Mouse (Mus musculus): ENCODE data around the gene Agtrap. TPM values are rescaled to one million over a fixed set of nuclear protein-coding genes. Genes with fewer than 3 reads are reported as not detected.
"Not testable (repeated sequence)": the region's sequence is repeated elsewhere in the genome, so short reads cannot be mapped to it uniquely, and the experiment has no call there.

Agtrap gene
- polyA plus RNA-seq, 1 experiment from 2014 or later = 15.9 TPM

DNA sequence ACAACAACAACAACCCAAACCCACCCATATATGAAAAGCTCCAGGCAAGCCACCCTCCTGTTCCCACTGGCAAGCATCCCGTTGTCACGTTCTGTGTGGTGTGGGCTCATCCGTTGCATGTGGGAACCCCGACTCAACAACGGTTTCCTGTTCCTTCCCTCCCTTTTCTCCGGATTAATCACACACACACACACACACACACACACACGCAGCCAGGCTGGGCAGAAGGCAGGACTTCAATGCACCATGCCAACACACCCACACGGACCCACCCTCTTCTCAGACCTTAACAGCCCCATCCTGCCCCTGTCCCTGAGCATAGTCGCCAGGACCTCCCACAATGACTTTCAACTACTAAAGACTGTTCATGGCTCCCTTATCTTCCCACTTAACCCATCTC is 32.7 kb upstream of the Agtrap start:
- no peaks in the 10 kb centered on the region for H3K9me3 ChIP-seq
- H3K4me3 ChIP-seq = no peak overlapping the region
- no peaks in the 10 kb centered on the region for H3K27me3 ChIP-seq
- no peaks in the 10 kb centered on the region for H3K36me3 ChIP-seq
- no peak for ATAC-seq (ENCODE audit: borderline replicate concordance, extremely low read depth, low FRiP score, low TSS enrichment)
- H3K9ac ChIP-seq = no peak overlapping the region
- H3K4me1 ChIP-seq = no peaks in the 10 kb centered on the region
- no peak overlapping the region for H3K4me2 ChIP-seq
- WGBS = 73% methylated on average over 9 of the region's 9 CpGs
- H3K27ac ChIP-seq = no peak overlapping the region

GRCm38 (mm10) chr4:148119578-148119977 is 31.7 kb upstream of the Agtrap start:
- not testable (repeated sequence) for H3K4me2 ChIP-seq; H3K27me3 ChIP-seq; H3K4me1 ChIP-seq; H3K27ac ChIP-seq; H3K36me3 ChIP-seq; H3K4me3 ChIP-seq; H3K9ac ChIP-seq; H3K9me3 ChIP-seq; ATAC-seq (ENCODE audit: borderline replicate concordance, extremely low read depth, low FRiP score, low TSS enrichment)
- WGBS = 75% methylated on average over 9 of the region's 9 CpGs

DNA sequence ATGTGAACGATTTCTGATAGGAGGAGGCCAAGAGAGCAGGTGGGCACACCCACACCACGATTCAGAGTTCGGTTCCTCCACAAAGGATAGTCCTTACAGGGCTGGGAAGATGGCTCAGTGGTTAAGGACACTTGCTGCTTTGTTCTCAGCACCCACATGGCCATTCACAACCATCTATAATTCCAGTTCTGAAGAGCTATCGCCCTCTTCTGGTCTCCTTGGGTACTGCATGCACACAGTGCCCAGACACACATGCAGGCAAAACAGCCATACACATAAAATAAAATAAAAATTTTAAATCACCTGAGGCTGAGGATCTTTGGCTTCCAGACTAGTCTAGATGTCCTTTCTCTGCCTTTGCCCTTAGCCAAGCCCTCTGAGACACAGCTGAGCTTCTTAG is 29.6 kb upstream of the Agtrap start:
- Histone ChIP-seq H3K27me3 (0 out of 2 replicates have a peak, but pooled peaks cover 7% of the 10 kb centered on the region), H3K36me3 (no peaks in the 10 kb centered on the region), H3K9ac (no peak overlapping the region), H3K4me3 (no peak overlapping the region), H3K4me1 (no peaks in the 10 kb centered on the region; the same call in 1 of the 2 replicates), H3K27ac (no peak overlapping the region), H3K4me2 (no peak overlapping the region), H3K9me3 (no peaks in the 10 kb centered on the region)
- ATAC-seq (ENCODE audit: borderline replicate concordance, extremely low read depth, low FRiP score, low TSS enrichment) = no peak
- WGBS = 71% methylated on average over 4 of the region's 4 CpGs

- Histone ChIP-seq H3K4me2 (no peak overlapping the region), H3K27me3 (0 out of 2 replicates have a peak, but pooled peaks cover 7% of the 10 kb centered on the region), H3K4me3 (no peak overlapping the region), H3K36me3 (no peaks in the 10 kb centered on the region), H3K9me3 (no peaks in the 10 kb centered on the region), H3K9ac (no peak overlapping the region), H3K4me1 (no peaks in the 10 kb centered on the region; the same call in 1 of the 2 replicates), H3K27ac (no peak overlapping the region)
- no peak for ATAC-seq (ENCODE audit: borderline replicate concordance, extremely low read depth, low FRiP score, low TSS enrichment)
- WGBS = 69% methylated on average over 4 of the region's 4 CpGs
These were observed 28.8 kb upstream of the Agtrap start for GRCm38 (mm10) chr4:148116657-148117056.

DNA sequence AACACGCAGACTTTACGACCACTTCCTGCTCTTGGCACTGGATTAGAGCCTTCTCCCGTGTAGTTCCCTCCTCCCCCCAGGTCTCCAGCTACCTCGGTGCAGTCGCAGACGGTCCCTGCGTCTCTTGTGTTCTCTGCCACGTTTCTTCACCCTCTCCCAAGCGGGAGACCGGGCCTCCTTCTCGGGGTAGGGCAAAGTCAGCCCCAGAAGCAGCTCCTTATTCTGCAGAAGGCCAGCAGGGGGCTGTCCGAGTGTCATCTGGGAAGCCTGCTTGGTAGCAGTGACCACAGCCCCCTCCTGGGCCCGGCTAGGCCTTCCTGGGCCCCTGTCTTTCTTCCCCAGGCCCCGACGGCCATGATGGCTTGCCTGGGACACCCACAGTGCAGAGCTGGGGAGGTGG is 27.6 kb upstream of the Agtrap start:
- no peak overlapping the region for H3K9ac ChIP-seq
- WGBS = 1% methylated on average over 15 of the region's 15 CpGs
- H3K4me3 ChIP-seq = no peak overlapping the region
- peak overlapping the region; percentile 23; the same call in 1 of the 2 replicates for H3K4me2 ChIP-seq
- ATAC-seq (ENCODE audit: borderline replicate concordance, extremely low read depth, low FRiP score, low TSS enrichment) = no peak
- H3K4me1 ChIP-seq = no peaks in the 10 kb centered on the region; the same call in 1 of the 2 replicates
- H3K27ac ChIP-seq = no peak overlapping the region
- no peaks in the 10 kb centered on the region for H3K9me3 ChIP-seq
- H3K36me3 ChIP-seq = no peaks in the 10 kb centered on the region
- H3K27me3 ChIP-seq = 0 out of 2 replicates have a peak, but pooled peaks cover 7% of the 10 kb centered on the region

DNA sequence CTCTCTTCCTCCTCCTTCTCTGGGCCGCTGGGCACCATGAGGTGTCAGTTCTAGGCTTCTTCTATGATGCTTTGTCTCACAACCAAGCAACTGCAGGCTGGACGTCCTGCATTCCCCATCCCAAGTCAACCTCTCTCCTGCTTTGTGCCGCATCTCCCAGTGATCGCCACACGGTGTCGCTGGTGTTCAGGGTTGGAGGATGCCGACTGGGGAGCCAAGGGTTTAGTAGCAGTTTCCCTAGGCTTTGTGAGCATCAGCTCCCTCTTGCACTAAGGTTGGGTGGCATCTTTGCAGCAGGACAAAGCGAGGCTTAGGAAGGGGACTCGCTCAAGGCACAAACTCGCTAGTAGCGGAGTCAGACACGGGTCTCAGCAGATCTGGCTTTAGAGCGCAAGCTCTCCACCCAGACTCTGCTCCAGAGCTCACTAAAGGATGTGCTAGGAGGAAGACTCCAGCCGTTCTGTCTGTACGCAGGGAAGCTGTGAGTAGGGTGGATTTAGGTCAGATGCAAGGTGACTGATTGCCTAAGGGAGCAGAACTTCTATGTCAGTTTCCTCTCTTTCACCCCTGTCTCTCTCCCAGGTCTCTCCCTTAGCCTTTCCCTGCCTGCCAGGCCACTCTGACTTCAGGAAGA is 27.0 kb upstream of the Agtrap start:
- Histone ChIP-seq H3K4me3 (no peak overlapping the region), H3K27me3 (peaks cover 7% of the 10 kb centered on the region; the same call in 1 of the 2 replicates), H3K4me2 (peak overlapping the region; percentile 23; the same call in 1 of the 2 replicates), H3K4me1 (no peaks in the 10 kb centered on the region; the same call in 1 of the 2 replicates), H3K27ac (no peak overlapping the region), H3K9ac (no peak overlapping the region), H3K9me3 (no peaks in the 10 kb centered on the region), H3K36me3 (no peaks in the 10 kb centered on the region)
- WGBS = 5% methylated on average over 15 of the region's 15 CpGs
- 0 out of 2 replicates have a peak, but pooled peaks have one; percentile 39 for ATAC-seq (ENCODE audit: borderline replicate concordance, extremely low read depth, low FRiP score, low TSS enrichment)

GRCm38 (mm10) chr4:148112519-148112918 is 24.7 kb upstream of the Agtrap start:
- Histone ChIP-seq H3K9me3 (no peaks in the 10 kb centered on the region), H3K36me3 (no peaks in the 10 kb centered on the region), H3K27ac (no peak overlapping the region), H3K4me1 (peaks cover 14% of the 10 kb centered on the region), H3K9ac (no peak overlapping the region), H3K4me2 (no peak overlapping the region), H3K27me3 (peaks cover 12% of the 10 kb centered on the region; the same call in 1 of the 2 replicates), H3K4me3 (no peak overlapping the region)
- 70% methylated on average over 12 of the region's 12 CpGs for WGBS
- no peak for ATAC-seq (ENCODE audit: borderline replicate concordance, extremely low read depth, low FRiP score, low TSS enrichment)

DNA sequence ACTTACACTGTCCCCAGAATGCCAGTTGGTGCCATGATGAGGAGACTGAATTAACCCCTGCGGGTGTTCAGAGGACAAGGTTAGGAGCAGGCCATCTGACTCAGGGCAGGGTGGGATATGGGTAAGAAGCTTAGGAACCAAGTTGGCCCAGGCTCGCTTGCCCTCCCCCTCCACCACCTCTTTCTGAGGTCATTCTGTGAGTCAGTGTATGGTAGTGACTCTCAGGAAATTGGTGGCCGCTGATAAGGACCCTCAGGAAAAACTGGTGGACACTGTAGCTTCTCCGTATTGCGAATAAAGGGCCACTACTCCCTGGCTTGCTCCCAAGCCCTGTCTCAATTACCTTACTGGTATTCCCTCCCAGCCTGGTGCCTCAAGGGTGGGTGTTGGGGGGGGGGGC is 21.4 kb upstream of the Agtrap start:
- no peak overlapping the region for H3K9ac ChIP-seq
- H3K4me3 ChIP-seq = no peak overlapping the region
- H3K27ac ChIP-seq = no peak overlapping the region
- no peaks in the 10 kb centered on the region for H3K9me3 ChIP-seq
- peaks cover 11% of the 10 kb centered on the region; the same call in 1 of the 2 replicates for H3K27me3 ChIP-seq
- no peak for ATAC-seq (ENCODE audit: borderline replicate concordance, extremely low read depth, low FRiP score, low TSS enrichment)
- peaks cover 17% of the 10 kb centered on the region for H3K4me1 ChIP-seq
- no peaks in the 10 kb centered on the region for H3K36me3 ChIP-seq
- 66% methylated on average over 5 of the region's 5 CpGs for WGBS
- no peak overlapping the region for H3K4me2 ChIP-seq

DNA sequence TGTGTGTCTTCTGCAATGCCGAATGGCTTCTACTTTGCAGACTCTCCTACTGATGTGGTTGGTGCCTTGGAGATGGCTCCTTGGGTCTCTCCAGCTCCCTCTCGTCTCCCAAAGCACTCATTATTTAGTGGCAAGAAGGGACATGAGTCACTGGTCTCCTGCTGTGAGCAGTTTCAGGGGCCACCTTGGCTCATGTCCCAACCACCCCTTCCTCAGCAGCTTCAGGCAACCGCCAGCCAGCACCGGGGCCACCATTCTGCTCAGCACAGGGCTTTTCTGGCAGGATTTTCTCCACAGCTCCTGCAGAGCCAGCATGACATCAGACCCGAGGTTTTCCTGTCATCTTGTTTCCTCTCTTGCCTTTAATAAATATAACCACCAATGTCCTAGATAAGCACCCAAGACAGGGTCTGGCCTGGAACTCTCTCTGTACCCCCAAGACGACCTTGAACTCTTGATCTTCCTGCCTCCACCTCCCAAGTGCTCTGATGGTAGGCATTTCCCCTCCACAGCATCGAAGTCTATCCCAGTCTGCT is 20.8 kb upstream of the Agtrap start:
- ATAC-seq (ENCODE audit: borderline replicate concordance, extremely low read depth, low FRiP score, low TSS enrichment) = no peak
- H3K4me2 ChIP-seq = no peak overlapping the region
- WGBS = 32% methylated on average over 7 of the region's 7 CpGs

DNA sequence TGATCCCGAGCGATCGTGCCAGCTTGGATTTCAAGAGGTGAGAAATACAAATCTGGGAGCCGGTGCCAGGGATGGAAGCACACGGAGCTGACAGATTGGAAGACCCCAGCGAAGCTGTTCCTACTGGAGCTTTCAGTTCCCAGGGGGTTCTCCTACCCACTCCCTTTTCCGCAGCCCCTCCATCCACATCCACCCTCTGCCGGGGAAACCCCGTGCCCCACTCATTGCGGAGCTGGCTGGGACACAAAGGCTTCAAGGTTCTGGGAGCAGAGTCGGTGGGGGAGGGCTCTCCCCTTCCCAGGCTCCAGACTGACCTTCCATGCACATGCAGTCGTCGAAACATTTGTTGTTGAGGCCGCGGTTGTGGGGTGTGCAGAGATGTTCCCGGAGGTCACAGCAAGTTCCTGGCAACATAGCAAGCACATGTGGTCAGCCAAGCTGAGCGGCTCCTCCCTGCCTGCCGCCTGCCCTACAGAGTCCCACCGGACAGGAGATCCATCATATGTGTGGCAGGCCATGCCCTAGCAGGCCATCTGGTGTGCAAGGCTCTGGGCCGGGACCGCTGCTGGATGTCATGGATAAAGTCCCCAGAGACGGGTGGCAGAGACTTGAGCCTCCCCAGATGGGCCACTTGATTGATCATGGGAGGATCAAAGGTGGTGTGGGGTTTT is 19.9 kb upstream of the Agtrap start:
- Histone ChIP-seq H3K9ac (no peak overlapping the region), H3K9me3 (no peaks in the 10 kb centered on the region), H3K4me2 (peak overlapping the region; percentile 29), H3K36me3 (no peaks in the 10 kb centered on the region), H3K27me3 (peaks cover 11% of the 10 kb centered on the region; the same call in 1 of the 2 replicates), H3K4me1 (peaks cover 17% of the 10 kb centered on the region), H3K4me3 (no peak overlapping the region), H3K27ac (no peak overlapping the region)
- WGBS = 17% methylated on average over 22 of the region's 22 CpGs
- peak; percentile 57 for ATAC-seq (ENCODE audit: borderline replicate concordance, extremely low read depth, low FRiP score, low TSS enrichment)

More for the DNA sequence above, 20.8 kb upstream of the Agtrap start:
- Histone ChIP-seq H3K27ac (no peak overlapping the region), H3K9ac (no peak overlapping the region), H3K4me1 (peaks cover 17% of the 10 kb centered on the region), H3K27me3 (peaks cover 11% of the 10 kb centered on the region; the same call in 1 of the 2 replicates), H3K9me3 (no peaks in the 10 kb centered on the region), H3K36me3 (no peaks in the 10 kb centered on the region), H3K4me3 (no peak overlapping the region)

DNA sequence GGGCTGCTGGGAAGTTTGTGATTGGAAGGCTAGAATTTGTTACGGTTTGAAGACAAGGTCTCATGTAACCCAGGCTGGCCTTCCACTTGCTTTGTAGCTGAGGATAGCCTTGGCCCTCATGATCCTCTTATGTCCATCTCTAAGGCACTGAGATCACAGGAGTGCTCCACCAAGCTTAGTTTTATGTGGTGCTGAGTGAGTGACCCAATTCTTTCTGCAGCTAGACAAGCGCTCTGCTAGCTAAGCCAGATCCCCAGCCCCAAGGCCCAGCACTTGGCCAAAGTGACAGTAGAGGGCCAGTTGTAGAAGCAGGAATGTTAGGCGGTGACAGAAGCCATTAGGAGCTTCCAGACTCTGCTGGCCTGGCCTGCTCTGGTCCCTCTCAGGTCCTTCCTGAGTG is 16.3 kb upstream of the Agtrap start:
- WGBS = 76% methylated on average over 3 of the region's 3 CpGs
- H3K27me3 ChIP-seq = peaks cover 11% of the 10 kb centered on the region; the same call in 1 of the 2 replicates

More for the DNA sequence above, 16.3 kb upstream of the Agtrap start:
- H3K4me3 ChIP-seq = no peak overlapping the region
- no peak overlapping the region for H3K27ac ChIP-seq
- no peak for ATAC-seq (ENCODE audit: borderline replicate concordance, extremely low read depth, low FRiP score, low TSS enrichment)
- H3K9me3 ChIP-seq = no peaks in the 10 kb centered on the region
- H3K4me1 ChIP-seq = peaks cover 17% of the 10 kb centered on the region
- no peak overlapping the region for H3K9ac ChIP-seq
- no peaks in the 10 kb centered on the region for H3K36me3 ChIP-seq
- H3K4me2 ChIP-seq = no peak overlapping the region

Measured in lung, embryonic 15.5 days (tissue).